In the genomic region with DNA sequence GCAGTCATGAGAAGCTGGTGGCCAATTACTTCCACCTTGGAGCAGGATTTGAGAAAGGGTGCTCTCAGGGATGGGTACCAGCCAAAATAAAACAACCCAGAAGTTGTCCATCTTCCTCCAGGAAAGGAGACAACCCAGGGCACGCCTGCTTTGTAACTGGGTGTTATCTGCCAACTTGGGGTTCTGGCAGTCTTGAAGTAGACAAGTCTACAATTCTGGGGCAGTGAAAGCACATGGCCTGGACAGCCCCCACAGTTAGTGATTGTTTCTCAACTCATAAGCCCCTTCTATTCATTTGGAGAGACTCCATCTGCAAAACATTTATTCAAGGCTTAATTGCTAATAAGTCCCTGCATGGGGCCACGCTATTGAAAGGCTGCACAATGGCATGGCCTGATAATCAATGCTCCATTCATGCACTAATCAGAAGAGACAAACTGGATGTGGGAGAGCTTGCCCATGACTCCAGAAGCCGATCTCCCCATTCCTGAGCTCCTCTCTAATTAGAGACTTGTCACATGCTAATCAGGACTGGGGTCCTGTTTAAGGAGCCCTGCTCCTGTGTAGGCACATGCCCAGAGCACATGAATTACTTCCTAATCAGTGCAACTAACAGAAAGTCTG, we compare ENCODE assay signal across 26 mouse cellular contexts.
A peak's percentile ranks its signal among the peaks of the same experiment; 100 is the strongest.
DNase-seq lines count a peak whose midpoint lies in the region; ATAC-seq lines count a peak whose summit lies in the region.
"Had no signal": no experiment of that assay in that cellular context is flagged by ENCODE, and none has a peak within 500 bp of the region (broad histone marks: within the 10 kb centered on the region; RNA-seq: fewer than 3 reads in every experiment).

No protein-coding gene starts in this region.

- WGBS in midbrain, embryonic 12.5 days = 56% methylated on average over 3 of the region's 3 CpGs
- 45% methylated on average over 3 of the region's 3 CpGs for WGBS in midbrain, embryonic 13.5 days
- WGBS in forebrain, embryonic 15.5 days = 12% methylated on average over 3 of the region's 3 CpGs

- no peak overlapping the region for H3K4me3 ChIP-seq in midbrain, embryonic 12.5 days
- no peak overlapping the region for H3K4me3 ChIP-seq in midbrain, embryonic 13.5 days (replicated peaks)
- no peak overlapping the region for H3K4me3 ChIP-seq in forebrain, embryonic 15.5 days
- H3K4me3 ChIP-seq: embryonic facial prominence, embryonic 13.5 days; heart, embryonic 13.5 days; left cerebral cortex, adult 2 months; limb, embryonic 15.5 days; megakaryocyte, embryonic 14.5 days; midbrain, embryonic 15.5 days; neural tube, embryonic 12.5 days had no signal

- 0 out of 2 replicates have a peak, but pooled peaks have one; percentile 27 for ATAC-seq in frontal cortex, adult (ENCODE audit: low TSS enrichment)
- peak; percentile 54; the same call in 1 of the 2 replicates for ATAC-seq in midbrain, embryonic 12.5 days (ENCODE audit: low FRiP score, low read depth)
- ATAC-seq in midbrain, embryonic 13.5 days = no peak
- ATAC-seq in forebrain, embryonic 15.5 days (replicated peaks) = peak; percentile 90
- ATAC-seq: midbrain, embryonic 15.5 days had no signal

- H3K27ac ChIP-seq in midbrain, embryonic 12.5 days (replicated peaks) = no peak overlapping the region
- H3K27ac ChIP-seq in midbrain, embryonic 13.5 days = no peak overlapping the region
- H3K27ac ChIP-seq in forebrain, embryonic 15.5 days (replicated peaks) = no peak overlapping the region
- H3K27ac ChIP-seq: embryonic facial prominence, embryonic 13.5 days; heart, embryonic 13.5 days; kidney, postnatal 0 days; left cerebral cortex, adult 2 months; limb, embryonic 15.5 days; liver, embryonic 14.5 days; midbrain, embryonic 15.5 days; neural tube, embryonic 12.5 days had no signal

- H3K4me1 ChIP-seq in midbrain, embryonic 12.5 days = 0 out of 2 replicates have a peak, but pooled peaks cover 5% of the 10 kb centered on the region
- no peaks in the 10 kb centered on the region; the same call in 1 of the 2 replicates for H3K4me1 ChIP-seq in midbrain, embryonic 13.5 days (replicated peaks)
- H3K4me1 ChIP-seq in forebrain, embryonic 15.5 days = no peaks in the 10 kb centered on the region
- H3K4me1 ChIP-seq: embryonic facial prominence, embryonic 13.5 days; heart, embryonic 13.5 days; limb, embryonic 15.5 days; megakaryocyte, embryonic 14.5 days; midbrain, embryonic 15.5 days; neural tube, embryonic 12.5 days had no signal

- H3K27me3 ChIP-seq in midbrain, embryonic 12.5 days = no peaks in the 10 kb centered on the region
- no peaks in the 10 kb centered on the region for H3K27me3 ChIP-seq in midbrain, embryonic 13.5 days
- peaks cover 10% of the 10 kb centered on the region; the same call in 1 of the 2 replicates for H3K27me3 ChIP-seq in forebrain, embryonic 15.5 days
- H3K27me3 ChIP-seq: embryonic facial prominence, embryonic 13.5 days; heart, embryonic 13.5 days; limb, embryonic 15.5 days; megakaryocyte, embryonic 14.5 days; midbrain, embryonic 15.5 days; neural tube, embryonic 12.5 days had no signal

- no peaks in the 10 kb centered on the region for H3K36me3 ChIP-seq in midbrain, embryonic 12.5 days
- H3K36me3 ChIP-seq in midbrain, embryonic 13.5 days = no peaks in the 10 kb centered on the region
- H3K36me3 ChIP-seq in forebrain, embryonic 15.5 days = no peaks in the 10 kb centered on the region
- H3K36me3 ChIP-seq: embryonic facial prominence, embryonic 13.5 days; heart, embryonic 13.5 days; limb, embryonic 15.5 days; midbrain, embryonic 15.5 days; neural tube, embryonic 12.5 days had no signal

- H3K9ac ChIP-seq in midbrain, embryonic 12.5 days (replicated peaks) = no peak overlapping the region
- H3K9ac ChIP-seq in midbrain, embryonic 13.5 days (replicated peaks) = no peak overlapping the region
- no peak overlapping the region for H3K9ac ChIP-seq in forebrain, embryonic 15.5 days (replicated peaks)
- H3K9ac ChIP-seq: embryonic facial prominence, embryonic 13.5 days; heart, embryonic 13.5 days; limb, embryonic 15.5 days; liver, embryonic 14.5 days; lung, embryonic 14.5 days; midbrain, embryonic 15.5 days; neural tube, embryonic 12.5 days had no signal

- DNase-seq in frontal cortex, adult 2 months (ENCODE audit: extremely low spot score in 1 of 2, low spot score in 1 of 2) = no peak
- DNase-seq in retina, embryonic 14.5 days (ENCODE audit: low spot score) = peak; percentile 76
- DNase-seq in urinary bladder, postnatal 4 days (ENCODE audit: low spot score in 2 of 2) = no peak
- no peak for DNase-seq in cerebellum, postnatal 4 days (ENCODE audit: low spot score in 2 of 2)
- DNase-seq: adrenal gland, postnatal 25 days; cerebellum, adult 18-20 months; cerebellum, postnatal 14 days; gastrocnemius, postnatal 14 days; heart, adult 18-20 months; heart, postnatal 14 days; kidney, adult 2 months; left cerebral cortex, postnatal 4 days; lung, embryonic 14.5 days had no signal

- no peak overlapping the region for H3K4me2 ChIP-seq in midbrain, embryonic 12.5 days (replicated peaks)
- H3K4me2 ChIP-seq in midbrain, embryonic 13.5 days (replicated peaks) = no peak overlapping the region
- no peak overlapping the region for H3K4me2 ChIP-seq in forebrain, embryonic 15.5 days (replicated peaks)
- H3K4me2 ChIP-seq: embryonic facial prominence, embryonic 13.5 days; heart, embryonic 13.5 days; limb, embryonic 15.5 days; lung, embryonic 14.5 days; midbrain, embryonic 15.5 days; neural tube, embryonic 12.5 days had no signal

- H3K9me3 ChIP-seq in midbrain, embryonic 12.5 days = peaks cover 9% of the 10 kb centered on the region
- peaks cover 9% of the 10 kb centered on the region; the same call in 1 of the 2 replicates for H3K9me3 ChIP-seq in midbrain, embryonic 13.5 days
- H3K9me3 ChIP-seq in forebrain, embryonic 15.5 days = peaks cover 4% of the 10 kb centered on the region; the same call in 1 of the 2 replicates
- H3K9me3 ChIP-seq: limb, embryonic 15.5 days had no signal
